Comparison of ENCODE assay signal across 11 mouse cellular contexts in genomic region chr6:49009161-49009555, GRCm38 (mm10). TPM values are rescaled to one million over a fixed set of nuclear protein-coding genes. Genes with fewer than 3 reads are reported as not detected.
DNase-seq lines count a peak whose midpoint lies in the region; ATAC-seq and TF ChIP-seq lines count a peak whose summit lies in the region.
"Had no signal": no experiment of that assay in that cellular context is flagged by ENCODE, and none has a peak within 500 bp of the region (broad histone marks: within the 10 kb centered on the region; RNA-seq: fewer than 3 reads in every experiment).

No protein-coding gene starts in this region.

- ATAC-seq in hindbrain, embryonic 13.5 days (ENCODE audit: low FRiP score), result no peak
- no peak for ATAC-seq in embryonic facial prominence, embryonic 13.5 days (ENCODE audit: insufficient number of reproducible peaks, insufficient read depth, low FRiP score, low TSS enrichment, low read depth)
- peak; percentile 32; the same call in 1 of the 2 replicates for ATAC-seq in limb, embryonic 13.5 days (ENCODE audit: low FRiP score, low read depth)

- H3K9ac ChIP-seq in hindbrain, embryonic 13.5 days, result no peak overlapping the region
- H3K9ac ChIP-seq in embryonic facial prominence, embryonic 13.5 days, result no peak overlapping the region
- H3K9ac ChIP-seq in limb, embryonic 13.5 days, result no peak overlapping the region

- WGBS in hindbrain, embryonic 10.5 days, result 60% methylated on average over 7 of the region's 7 CpGs
- WGBS in hindbrain, embryonic 13.5 days, result 52% methylated on average over 7 of the region's 7 CpGs
- 43% methylated on average over 7 of the region's 7 CpGs for WGBS in embryonic facial prominence, embryonic 13.5 days
- 7% methylated on average over 7 of the region's 7 CpGs for WGBS in limb, embryonic 13.5 days

- DNase-seq in hindbrain, embryonic 10.5 days (ENCODE audit: low spot score), result no peak
- no peak for DNase-seq in T-cell, adult 2 months (ENCODE audit: low spot score)
- no peak for DNase-seq in frontal cortex, postnatal 14 days (ENCODE audit: low spot score in 2 of 2)
- DNase-seq in adrenal gland, postnatal 4 days (ENCODE audit: low spot score in 2 of 2), result no peak
- DNase-seq: adrenal gland, adult 8-10 months; spleen, adult 18-20 months had no signal

- peaks cover 13% of the 10 kb centered on the region; the same call in 1 of the 2 replicates for H3K4me1 ChIP-seq in hindbrain, embryonic 10.5 days (replicated peaks)
- peaks cover 9% of the 10 kb centered on the region; the same call in 1 of the 2 replicates for H3K4me1 ChIP-seq in hindbrain, embryonic 13.5 days (replicated peaks)
- peaks cover 16% of the 10 kb centered on the region for H3K4me1 ChIP-seq in E14TG2a.4 (replicated peaks; ENCODE audit: low read depth, low read length)
- H3K4me1 ChIP-seq in embryonic facial prominence, embryonic 13.5 days, result peaks cover 12% of the 10 kb centered on the region
- peaks cover 13% of the 10 kb centered on the region for H3K4me1 ChIP-seq in limb, embryonic 13.5 days

- H3K27me3 ChIP-seq in hindbrain, embryonic 10.5 days (ENCODE audit: insufficient read depth, poor library complexity, severe bottlenecking), result no peaks in the 10 kb centered on the region
- peaks cover 7% of the 10 kb centered on the region; the same call in 1 of the 2 replicates for H3K27me3 ChIP-seq in hindbrain, embryonic 13.5 days
- H3K27me3 ChIP-seq in E14TG2a.4 (ENCODE audit: insufficient read depth, low read length), result peaks cover 15% of the 10 kb centered on the region
- H3K27me3 ChIP-seq in embryonic facial prominence, embryonic 13.5 days, result no peaks in the 10 kb centered on the region
- H3K27me3 ChIP-seq in limb, embryonic 13.5 days, result peaks cover 8% of the 10 kb centered on the region; the same call in 1 of the 2 replicates

- peak overlapping the region; percentile 42; the same call in 1 of the 2 replicates for H3K4me3 ChIP-seq in hindbrain, embryonic 10.5 days
- no peak overlapping the region for H3K4me3 ChIP-seq in hindbrain, embryonic 13.5 days
- peak overlapping the region; percentile 67 for H3K4me3 ChIP-seq in E14TG2a.4 (replicated peaks; ENCODE audit: low read length)
- peak overlapping the region; percentile 36; the same call in 1 of the 2 replicates for H3K4me3 ChIP-seq in embryonic facial prominence, embryonic 13.5 days
- H3K4me3 ChIP-seq in limb, embryonic 13.5 days, result peak overlapping the region; percentile 39

- no peak for TF ChIP-seq CTCF in E14TG2a.4 (conservative IDR thresholded peaks at IDR 0.05; ENCODE audit: low read length)

- H3K9me3 ChIP-seq in hindbrain, embryonic 10.5 days, result 0 out of 2 replicates have a peak, but pooled peaks cover 4% of the 10 kb centered on the region
- peaks cover 5% of the 10 kb centered on the region; the same call in 1 of the 2 replicates for H3K9me3 ChIP-seq in hindbrain, embryonic 13.5 days
- H3K9me3 ChIP-seq in E14TG2a.4 (ENCODE audit: low read length), result no peaks in the 10 kb centered on the region
- no peaks in the 10 kb centered on the region for H3K9me3 ChIP-seq in embryonic facial prominence, embryonic 13.5 days
- no peaks in the 10 kb centered on the region for H3K9me3 ChIP-seq in limb, embryonic 13.5 days

- no peaks in the 10 kb centered on the region for H3K36me3 ChIP-seq in hindbrain, embryonic 10.5 days
- H3K36me3 ChIP-seq in hindbrain, embryonic 13.5 days, result no peaks in the 10 kb centered on the region
- no peaks in the 10 kb centered on the region for H3K36me3 ChIP-seq in E14TG2a.4 (ENCODE audit: insufficient read depth, low read length)
- H3K36me3 ChIP-seq in embryonic facial prominence, embryonic 13.5 days, result no peaks in the 10 kb centered on the region
- no peaks in the 10 kb centered on the region for H3K36me3 ChIP-seq in limb, embryonic 13.5 days

- H3K27ac ChIP-seq in hindbrain, embryonic 10.5 days, result no peak overlapping the region
- no peak overlapping the region for H3K27ac ChIP-seq in hindbrain, embryonic 13.5 days
- H3K27ac ChIP-seq in embryonic facial prominence, embryonic 13.5 days, result no peak overlapping the region
- peak overlapping the region; percentile 34; the same call in 1 of the 2 replicates for H3K27ac ChIP-seq in limb, embryonic 13.5 days

- no peak overlapping the region for H3K4me2 ChIP-seq in hindbrain, embryonic 13.5 days
- H3K4me2 ChIP-seq in embryonic facial prominence, embryonic 13.5 days, result peak overlapping the region; percentile 58
- H3K4me2 ChIP-seq in limb, embryonic 13.5 days (replicated peaks), result peak overlapping the region; percentile 62

RNA-seq across cellular contexts. Expression of gene Svs1, which starts 22.5 kb away (rescaled TPM):
- not detected in 2 replicates for polyA plus RNA-seq in hindbrain, embryonic 10.5 days (2016; fragmentation: Nextera tagmentation; extraction: Ambion mirVana)
- not detected in 2 replicates for polyA plus RNA-seq in hindbrain, embryonic 13.5 days (2015; fragmentation: Nextera tagmentation; extraction: Ambion mirVana)
- polyA plus RNA-seq in embryonic facial prominence, embryonic 13.5 days (2015; fragmentation: Nextera tagmentation; extraction: Ambion mirVana), result not detected in 2 replicates
- polyA plus RNA-seq in limb, embryonic 13.5 days (2015; fragmentation: Nextera tagmentation; extraction: Ambion mirVana), result not detected in 2 replicates
- under 1 TPM in 1 of 2 experiments, not detected in 1; 0.11 TPM for total RNA-seq in adrenal gland, postnatal 4 days (2021)
- polyA plus RNA-seq: liver, embryonic 11.5 days had no signal

RNA-seq across cellular contexts. Expression of gene Gpnmb, which starts 27.2 kb away (rescaled TPM):
- 0.75 and 0.81 TPM in 2 replicates for polyA plus RNA-seq in hindbrain, embryonic 10.5 days (2016; fragmentation: Nextera tagmentation; extraction: Ambion mirVana)
- polyA plus RNA-seq in hindbrain, embryonic 13.5 days (2015; fragmentation: Nextera tagmentation; extraction: Ambion mirVana), result 0.12 and 0.16 TPM in 2 replicates
- 1.3 and 1.4 TPM in 2 replicates for polyA plus RNA-seq in embryonic facial prominence, embryonic 13.5 days (2015; fragmentation: Nextera tagmentation; extraction: Ambion mirVana)
- polyA plus RNA-seq in limb, embryonic 13.5 days (2015; fragmentation: Nextera tagmentation; extraction: Ambion mirVana), result 0.98 and 1.8 TPM in 2 replicates
- total RNA-seq in adrenal gland, postnatal 4 days (2021), result 1 to 10 TPM in 1 of 2 experiments, under 1 TPM in 1; 0.92 to 1.1 TPM

RNA-seq across cellular contexts. Expression of gene Doxl2, which starts 34.4 kb away (rescaled TPM):
- polyA plus RNA-seq in hindbrain, embryonic 10.5 days (2016; fragmentation: Nextera tagmentation; extraction: Ambion mirVana), result not detected in 2 replicates
- polyA plus RNA-seq in hindbrain, embryonic 13.5 days (2015; fragmentation: Nextera tagmentation; extraction: Ambion mirVana), result not detected in 2 replicates
- not detected in 2 replicates for polyA plus RNA-seq in embryonic facial prominence, embryonic 13.5 days (2015; fragmentation: Nextera tagmentation; extraction: Ambion mirVana)
- polyA plus RNA-seq in limb, embryonic 13.5 days (2015; fragmentation: Nextera tagmentation; extraction: Ambion mirVana), result not detected in 2 replicates
- not detected for total RNA-seq in adrenal gland, postnatal 4 days (2021)
- polyA plus RNA-seq: liver, embryonic 11.5 days had no signal
